Mouse (Mus musculus): ENCODE results near the gene Mtus2. TPM values are rescaled to one million over a fixed set of nuclear protein-coding genes. Genes with fewer than 3 reads are reported as not detected.
A peak's percentile ranks its signal among the peaks of the same experiment; 100 is the strongest.

The Mtus2 gene
- polyA plus RNA-seq (2012; ENCODE audit: insufficient read depth, insufficient read length, missing spikeins) = 1.7 and 2.3 TPM in 2 replicates

DNA sequence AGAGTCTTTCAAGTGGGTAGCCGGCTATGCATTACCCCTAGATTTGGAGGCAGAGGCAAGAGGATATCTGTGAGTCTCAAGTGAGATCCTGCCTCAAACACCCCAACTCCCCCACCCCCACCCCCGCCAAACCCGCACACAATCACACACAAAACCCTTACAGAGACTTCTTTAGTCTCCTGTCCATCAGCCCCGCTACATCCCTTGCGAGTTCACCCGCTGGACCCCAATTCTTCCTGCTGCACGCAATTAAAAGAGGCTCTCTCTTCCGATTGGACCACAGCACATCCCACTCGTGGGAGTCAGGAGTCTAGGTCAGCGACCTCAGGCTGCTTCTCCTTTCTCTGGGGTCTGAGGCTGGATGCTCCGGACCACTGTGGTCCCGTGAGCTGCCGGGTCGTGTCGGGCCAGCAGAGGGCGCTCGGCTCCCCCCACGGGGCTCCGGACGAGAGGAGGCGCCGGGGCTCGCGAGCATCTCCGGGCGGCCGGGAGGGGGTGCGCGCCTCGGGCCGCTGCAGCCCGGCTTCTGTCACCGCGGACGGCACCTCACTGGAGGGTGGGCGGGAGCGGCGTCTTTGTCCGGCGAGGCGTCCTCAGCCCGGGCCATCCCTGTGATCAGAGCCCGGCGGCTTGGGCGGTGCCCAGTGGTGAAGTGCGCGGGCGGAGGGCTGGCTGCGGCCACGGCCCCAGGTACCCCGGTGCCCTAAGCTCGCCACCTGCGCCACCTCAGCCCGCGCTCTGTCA, at the start of gene Mtus2:
TSS of gene Mtus2 (plus strand) at position 500 of the 744 bp plus-strand sequence.
- Histone ChIP-seq H3K4me3 (ENCODE audit: insufficient read depth, low read length) (peak within 1 kb of the TSS; percentile 20), H3K4me1 (ENCODE audit: control insufficient read depth, insufficient read depth, low read length) (no peaks in the 10 kb centered on the region), H3K27ac (ENCODE audit: insufficient read depth, low read depth, low read length) (no peak within 1 kb of the TSS)
- TF ChIP-seq POLR2A (IDR thresholded peaks at IDR 0.05; ENCODE audit: borderline replicate concordance, low read depth, low read length) = no peak
- TF ChIP-seq CTCF (IDR thresholded peaks at IDR 0.05; ENCODE audit: low read depth, low read length) = peak; percentile 64

DNA sequence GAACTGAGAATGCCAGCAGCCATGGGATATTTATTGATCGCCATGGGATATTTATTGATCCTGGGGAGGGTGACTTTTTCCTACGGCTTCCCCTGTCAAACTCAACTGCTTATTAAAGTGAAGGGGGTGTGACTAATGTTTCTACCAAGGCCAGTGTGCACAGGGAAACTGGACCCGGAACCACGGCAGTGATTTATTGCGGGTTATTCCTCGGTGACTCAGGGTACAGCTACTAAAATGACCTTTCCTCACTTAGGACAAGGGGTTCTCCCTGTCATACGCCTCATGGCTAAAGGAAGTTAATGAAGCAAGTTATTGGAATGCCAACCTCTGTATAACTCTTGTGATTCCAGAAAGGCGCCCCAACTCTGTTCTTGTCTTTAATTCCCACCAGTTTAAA, 49.3 kb upstream of the Mtus2 start:
- Histone ChIP-seq H3K27ac (ENCODE audit: insufficient read depth, low read depth, low read length) (no peak overlapping the region), H3K4me1 (ENCODE audit: control insufficient read depth, insufficient read depth, low read length) (peaks cover 19% of the 10 kb centered on the region), H3K4me3 (ENCODE audit: insufficient read depth, low read length) (no peak overlapping the region)
- no peak for TF ChIP-seq POLR2A (IDR thresholded peaks at IDR 0.05; ENCODE audit: borderline replicate concordance, low read depth, low read length)

DNA sequence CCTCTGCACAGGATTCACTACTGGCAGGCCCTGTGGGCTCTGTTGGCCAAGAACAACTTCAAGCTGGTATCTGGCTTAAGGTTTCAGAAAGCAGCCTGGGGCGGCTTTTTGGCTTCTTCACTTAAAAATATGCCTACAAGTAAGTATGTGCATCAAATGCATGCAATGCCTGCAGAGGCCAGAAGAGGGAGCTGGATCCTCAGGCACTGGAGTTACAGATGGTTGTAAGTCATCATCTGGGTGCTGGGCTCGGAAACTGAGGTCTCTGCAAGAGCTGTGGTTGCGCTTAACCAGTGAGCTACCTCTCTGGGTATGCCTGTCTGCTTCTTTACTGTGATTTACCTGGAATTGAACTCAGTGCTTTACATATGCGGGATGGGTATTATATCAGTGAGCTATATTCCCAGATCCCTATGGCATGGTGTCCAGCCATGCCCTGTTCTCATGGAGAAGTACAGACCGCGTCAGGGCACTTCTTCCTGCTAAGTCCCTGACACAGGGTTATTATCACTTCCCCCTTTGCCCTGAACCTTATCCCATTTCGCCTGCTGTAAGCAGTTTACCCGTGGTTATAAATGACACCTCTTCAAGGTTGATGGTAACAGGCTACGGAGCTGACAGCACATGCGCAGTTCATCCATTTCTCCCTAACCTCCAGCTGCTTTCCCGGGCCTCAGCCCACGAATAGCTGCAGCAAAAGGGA, 46.2 kb upstream of the Mtus2 start:
- Histone ChIP-seq H3K27ac (ENCODE audit: insufficient read depth, low read depth, low read length) (peak overlapping the region; percentile 94), H3K4me1 (ENCODE audit: control insufficient read depth, insufficient read depth, low read length) (peaks cover 40% of the 10 kb centered on the region)
- TF ChIP-seq CTCF (IDR thresholded peaks at IDR 0.05; ENCODE audit: low read depth, low read length) = peak; percentile 38; the same call in 1 of the 2 replicates
- no peak for TF ChIP-seq POLR2A (IDR thresholded peaks at IDR 0.05; ENCODE audit: borderline replicate concordance, low read depth, low read length)

DNA sequence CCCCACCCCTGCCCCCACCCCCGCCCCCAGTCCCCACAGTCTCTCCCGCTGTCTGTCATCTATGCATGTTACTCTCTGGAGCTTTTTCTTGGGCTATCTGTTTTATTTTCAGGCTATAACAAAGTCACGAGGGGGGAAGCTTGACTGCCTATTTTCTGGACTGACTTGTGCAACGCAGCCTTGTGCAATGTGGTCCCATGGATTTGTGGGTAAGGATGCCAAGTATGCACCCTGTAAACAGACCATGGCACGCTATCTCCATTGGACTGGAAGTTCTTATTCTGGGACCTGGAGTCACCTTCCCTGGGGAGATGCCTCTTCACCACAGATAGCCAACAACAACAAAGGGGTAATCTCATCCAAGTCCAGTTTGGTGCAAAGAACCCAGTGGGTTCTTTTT, 45.4 kb upstream of the Mtus2 start:
- peaks cover 40% of the 10 kb centered on the region for H3K4me1 ChIP-seq (ENCODE audit: control insufficient read depth, insufficient read depth, low read length)
- peak overlapping the region; percentile 94 for H3K27ac ChIP-seq (ENCODE audit: insufficient read depth, low read depth, low read length)
- TF ChIP-seq CTCF (IDR thresholded peaks at IDR 0.05; ENCODE audit: low read depth, low read length) (no peak), POLR2A (IDR thresholded peaks at IDR 0.05; ENCODE audit: borderline replicate concordance, low read depth, low read length) (no peak)

More for the DNA sequence above, 46.2 kb upstream of the Mtus2 start:
- no peak overlapping the region for H3K4me3 ChIP-seq (ENCODE audit: insufficient read depth, low read length)

DNA sequence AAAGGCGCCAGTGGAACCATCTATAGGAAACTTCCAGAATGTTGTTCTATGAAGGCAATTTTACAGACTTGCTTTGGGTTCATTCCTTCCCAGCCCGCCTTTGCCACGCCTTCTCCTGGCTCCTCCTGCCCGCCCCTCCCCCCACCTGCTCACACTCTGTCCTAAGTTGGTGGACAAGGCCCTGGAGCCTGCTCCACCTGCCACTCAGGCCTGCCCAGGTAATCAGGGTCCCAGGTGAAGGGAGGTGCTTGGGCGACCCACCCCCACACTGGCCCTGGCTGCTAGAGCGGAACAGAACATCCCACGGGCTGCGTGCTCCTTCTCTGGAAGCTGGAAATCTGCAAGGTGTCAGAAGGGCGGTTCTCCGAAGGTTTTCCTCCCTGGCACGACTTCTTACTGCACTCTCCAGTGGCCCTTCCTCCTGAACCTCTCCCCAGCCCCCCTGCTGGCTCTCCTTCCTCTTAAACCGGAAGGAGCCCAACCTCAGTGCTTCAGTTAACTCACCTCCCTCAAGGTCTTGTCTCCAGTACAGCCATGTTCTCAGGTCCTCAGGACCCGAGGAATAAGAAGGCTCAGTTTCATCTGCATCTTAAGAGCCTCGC, 43.8 kb upstream of the Mtus2 start:
- Histone ChIP-seq H3K27ac (ENCODE audit: insufficient read depth, low read depth, low read length) (peak overlapping the region; percentile 42), H3K4me3 (ENCODE audit: insufficient read depth, low read length) (no peak overlapping the region), H3K4me1 (ENCODE audit: control insufficient read depth, insufficient read depth, low read length) (peaks cover 42% of the 10 kb centered on the region)
- TF ChIP-seq CTCF (IDR thresholded peaks at IDR 0.05; ENCODE audit: low read depth, low read length) = no peak
- no peak for TF ChIP-seq POLR2A (IDR thresholded peaks at IDR 0.05; ENCODE audit: borderline replicate concordance, low read depth, low read length)

More for the DNA sequence above, 45.4 kb upstream of the Mtus2 start:
- H3K4me3 ChIP-seq (ENCODE audit: insufficient read depth, low read length) = no peak overlapping the region

DNA sequence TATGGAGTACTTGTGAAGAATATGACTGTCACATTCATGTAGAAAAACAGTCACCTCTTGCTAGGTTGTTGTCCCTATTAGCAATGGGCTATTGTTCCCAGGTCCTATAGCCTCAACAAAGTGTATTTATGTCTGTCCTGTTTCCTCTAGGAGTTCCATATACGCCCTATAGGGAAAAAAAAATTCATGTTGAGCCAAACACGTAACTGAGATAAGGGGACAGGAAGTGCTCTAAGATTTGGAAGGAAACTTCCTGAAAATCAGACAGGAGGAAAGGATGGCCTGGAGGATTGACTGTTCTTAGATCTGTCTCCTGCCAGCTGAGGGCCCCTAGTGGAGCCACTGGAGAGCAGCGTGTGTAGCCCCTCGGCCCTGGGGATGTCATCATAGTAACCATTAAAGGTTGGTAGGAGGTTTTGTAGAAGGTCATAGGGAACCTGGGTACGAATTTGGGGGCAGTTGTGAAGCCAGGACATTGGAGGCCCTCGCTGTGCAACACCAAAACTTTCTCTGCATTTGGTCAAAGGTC, 42.0 kb upstream of the Mtus2 start:
- no peak for TF ChIP-seq POLR2A (IDR thresholded peaks at IDR 0.05; ENCODE audit: borderline replicate concordance, low read depth, low read length)
- TF ChIP-seq CTCF (IDR thresholded peaks at IDR 0.05; ENCODE audit: low read depth, low read length) = peak; percentile 45
- no peak overlapping the region for H3K4me3 ChIP-seq (ENCODE audit: insufficient read depth, low read length)
- peaks cover 44% of the 10 kb centered on the region for H3K4me1 ChIP-seq (ENCODE audit: control insufficient read depth, insufficient read depth, low read length)
- H3K27ac ChIP-seq (ENCODE audit: insufficient read depth, low read depth, low read length) = no peak overlapping the region

DNA sequence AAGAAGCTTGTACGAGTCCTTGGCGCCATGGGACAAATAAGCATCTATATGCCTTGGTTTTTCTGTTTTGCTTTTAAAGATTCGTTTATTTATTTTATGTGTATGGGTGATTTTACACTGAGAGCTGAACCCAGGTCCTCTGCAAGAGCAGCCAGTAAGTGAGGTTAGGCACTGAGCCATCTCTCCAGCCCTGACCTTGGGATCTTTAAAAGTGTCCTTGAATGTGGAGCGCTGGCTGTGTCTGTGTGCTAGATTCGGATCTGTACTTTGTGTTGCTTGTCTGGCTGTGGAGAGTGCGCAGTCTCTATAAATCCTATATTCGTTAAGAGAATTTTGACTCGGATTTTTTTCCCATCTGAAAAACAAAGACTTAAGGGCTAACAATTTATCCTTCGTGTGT, 40.9 kb upstream of the Mtus2 start:
- no peak for TF ChIP-seq POLR2A (IDR thresholded peaks at IDR 0.05; ENCODE audit: borderline replicate concordance, low read depth, low read length)
- TF ChIP-seq CTCF (IDR thresholded peaks at IDR 0.05; ENCODE audit: low read depth, low read length) = no peak
- Histone ChIP-seq H3K4me1 (ENCODE audit: control insufficient read depth, insufficient read depth, low read length) (peaks cover 38% of the 10 kb centered on the region), H3K27ac (ENCODE audit: insufficient read depth, low read depth, low read length) (no peak overlapping the region), H3K4me3 (ENCODE audit: insufficient read depth, low read length) (no peak overlapping the region)

DNA sequence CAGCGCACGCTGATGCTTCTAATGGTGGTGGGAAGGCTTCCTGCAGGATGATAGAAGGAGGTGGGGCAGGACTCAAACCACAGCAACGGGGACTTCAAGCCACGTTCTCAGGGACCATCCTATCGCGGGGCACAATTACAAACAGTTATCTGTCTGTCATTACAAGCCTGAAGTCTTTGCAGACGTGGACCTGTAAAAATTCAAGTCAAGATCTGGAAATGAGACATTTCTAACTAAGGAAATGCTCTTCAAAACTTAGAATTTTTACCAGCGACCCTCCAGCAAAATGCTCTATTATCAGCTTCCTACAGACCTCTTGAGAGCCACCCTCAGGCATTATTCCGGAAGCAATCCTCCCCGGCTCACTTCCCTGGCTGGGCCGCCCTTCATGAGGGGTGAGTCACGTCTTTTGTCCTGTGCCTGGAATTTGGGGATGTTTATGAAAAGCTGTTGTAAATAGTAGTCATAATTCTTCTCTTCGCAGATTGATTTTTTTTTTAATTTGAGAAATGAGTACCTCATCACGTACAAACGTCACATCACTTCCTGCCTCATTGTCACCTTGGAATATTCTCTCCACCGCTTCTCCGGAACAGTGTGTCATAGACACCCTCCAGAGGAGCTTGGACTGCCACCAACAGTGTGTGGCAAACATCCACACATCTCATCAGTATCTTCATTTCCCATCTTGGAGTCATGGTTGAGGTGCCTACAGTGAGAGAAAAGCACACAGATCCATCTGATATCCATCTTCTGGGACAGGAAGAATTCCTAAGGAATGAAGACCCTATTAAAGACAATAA, 38.9 kb upstream of the Mtus2 start:
- Histone ChIP-seq H3K27ac (ENCODE audit: insufficient read depth, low read depth, low read length) (no peak overlapping the region), H3K4me3 (ENCODE audit: insufficient read depth, low read length) (no peak overlapping the region), H3K4me1 (ENCODE audit: control insufficient read depth, insufficient read depth, low read length) (peaks cover 21% of the 10 kb centered on the region)
- TF ChIP-seq POLR2A (IDR thresholded peaks at IDR 0.05; ENCODE audit: borderline replicate concordance, low read depth, low read length) (no peak), CTCF (IDR thresholded peaks at IDR 0.05; ENCODE audit: low read depth, low read length) (no peak)

DNA sequence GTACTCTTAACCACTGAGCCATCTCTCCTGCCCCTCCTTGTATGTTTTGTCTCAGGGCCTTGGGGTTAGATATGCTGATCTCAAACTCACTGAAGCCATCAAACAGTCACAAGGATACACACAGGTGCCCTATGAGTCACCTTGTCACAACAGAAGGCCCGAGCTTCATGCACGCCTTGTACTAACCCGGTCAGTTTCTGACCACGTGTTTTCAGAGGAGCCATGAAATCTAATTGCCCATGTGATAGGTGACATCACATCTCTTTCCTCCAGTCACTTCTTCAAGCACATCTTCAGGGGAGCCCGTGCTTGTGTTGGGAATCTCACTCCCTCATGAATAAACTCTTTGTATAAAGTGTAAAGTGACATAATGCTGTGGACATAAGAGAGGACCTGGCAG, 32.5 kb upstream of the Mtus2 start:
- TF ChIP-seq CTCF (IDR thresholded peaks at IDR 0.05; ENCODE audit: low read depth, low read length) (no peak), POLR2A (IDR thresholded peaks at IDR 0.05; ENCODE audit: borderline replicate concordance, low read depth, low read length) (no peak)
- no peak overlapping the region for H3K4me3 ChIP-seq (ENCODE audit: insufficient read depth, low read length)
- H3K4me1 ChIP-seq (ENCODE audit: control insufficient read depth, insufficient read depth, low read length) = no peaks in the 10 kb centered on the region
- no peak overlapping the region for H3K27ac ChIP-seq (ENCODE audit: insufficient read depth, low read depth, low read length)

All from bone marrow macrophage, adult 2 months (primary cell).